Mouse (Mus musculus) liver, embryonic 16.5 days (tissue): ENCODE measurements around the gene Abtb1. TPM values are rescaled to one million over a fixed set of nuclear protein-coding genes. Genes with fewer than 3 reads are reported as not detected.

ENCODE experiments used
- ATAC-seq: fragments of 200-750 bp; cut with Nextera tagmentation; 2 replicates; pipeline ENCODE4 v1.8.0; 2017; ENCODE audit warnings: low read depth, mild to moderate bottlenecking, moderate number of reproducible peaks, moderate library complexity
- H3K27ac ChIP-seq: fragments of 300-500 bp; sonication (generic); 2 replicates; pipeline ENCODE4 v1.5.1; 2014; ENCODE audit warnings: mild to moderate bottlenecking, low read length
- H3K27me3 ChIP-seq: fragments of 300-500 bp; sonication (generic); 2 replicates; pipeline ENCODE4 v1.6.1; 2014; ENCODE audit warnings: low read depth, low read length, mixed read lengths; ENCODE audit not compliant: control insufficient read depth, insufficient read depth
- H3K36me3 ChIP-seq: fragments of 300-500 bp; sonication (generic); 2 replicates; pipeline ENCODE4 v1.6.1; 2014; ENCODE audit warnings: mild to moderate bottlenecking; ENCODE audit not compliant: control insufficient read depth, insufficient read depth
- H3K4me1 ChIP-seq: fragments of 300-500 bp; sonication (generic); 2 replicates; pipeline ENCODE4 v1.6.1; 2014; ENCODE audit warnings: low read depth, low read length, mixed read lengths; ENCODE audit not compliant: control insufficient read depth
- H3K4me2 ChIP-seq: fragments of 300-500 bp; sonication (generic); 2 replicates; pipeline ENCODE4 v1.6.1; 2014; ENCODE audit warnings: low read depth, low read length, mixed read lengths
- H3K4me3 ChIP-seq: fragments of 300-500 bp; sonication (generic); 2 replicates; pipeline ENCODE4 v1.5.1; 2014; ENCODE audit warnings: low read depth, mild to moderate bottlenecking, low read length
- H3K9ac ChIP-seq: fragments of 300-500 bp; sonication (generic); 2 replicates; pipeline ENCODE4 v1.6.1; 2014; ENCODE audit warnings: low read depth, low read length
- H3K9me3 ChIP-seq: fragments of 300-500 bp; sonication (generic); replicated peaks from 2 replicates; pipeline ENCODE4 v1.6.1; 2016; ENCODE audit warnings: low read length; ENCODE audit not compliant: control insufficient read depth
- WGBS: fragments of 180-500 bp; shearing (Covaris S2); extraction: QIAGEN DNeasy Blood & Tissue Kit; methylation state at CpG from one replicate; pipeline ENCODE4 v1.1.7; 2014; ENCODE audit not compliant: insufficient replicate concordance; 5-methylcytosine and 5-hydroxymethylcytosine counted together
- polyA plus RNA-seq: library from polyadenylated mRNA; unstranded; fragments of >200 nt; fragmentation: Nextera tagmentation; extraction: Ambion mirVana; gene quantifications from 2 replicates; pipeline ENCODE4 v1.2.1, GENCODE M21; 2015

Gene Abtb1
- polyA plus RNA-seq, 1 experiment from 2014 or later, result 65.2 TPM

DNA sequence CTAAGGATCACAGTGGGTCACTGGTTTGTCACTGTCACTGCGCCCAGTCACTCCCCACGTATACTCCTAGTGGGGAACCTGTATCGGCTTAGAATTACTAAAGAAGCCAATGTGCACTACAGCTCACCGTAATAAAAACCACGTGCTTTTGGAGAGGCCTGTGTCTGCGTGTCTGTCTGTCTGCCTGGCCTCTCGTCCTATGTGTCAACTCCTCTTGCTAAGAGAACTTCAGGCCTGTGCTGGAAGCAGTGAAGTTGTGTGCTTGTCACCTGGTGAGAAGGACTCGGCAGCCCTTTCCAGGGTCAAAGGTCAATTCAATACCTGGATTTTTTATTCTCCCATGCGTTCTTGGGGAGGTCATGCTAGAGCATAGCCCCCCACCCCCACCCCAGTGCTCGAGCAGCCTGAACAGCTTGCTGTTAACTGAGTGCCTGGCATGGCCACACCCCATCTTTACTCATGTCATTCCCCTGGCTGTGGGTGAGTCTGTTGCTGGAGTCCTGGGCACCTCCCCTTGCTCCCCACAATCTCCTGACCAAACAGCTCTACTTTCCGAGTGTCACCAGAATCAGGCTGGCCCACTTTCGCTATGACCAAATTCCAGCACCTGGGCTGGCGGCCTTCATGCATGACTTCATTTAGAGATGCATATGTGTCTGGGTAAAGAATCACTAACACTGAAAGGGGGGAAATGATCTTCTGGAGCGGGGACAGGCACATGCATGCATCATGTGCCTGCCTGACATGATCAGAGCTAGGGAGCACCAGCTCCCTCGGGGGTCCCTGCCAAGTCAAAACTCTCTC is 13.4 kb downstream of the Abtb1 start:
- no peak for ATAC-seq
- H3K9me3 ChIP-seq, result no peaks in the 10 kb centered on the region
- H3K4me1 ChIP-seq, result peaks cover 19% of the 10 kb centered on the region
- WGBS, result 59% methylated on average over 15 of the region's 15 CpGs
- no peak overlapping the region for H3K27ac ChIP-seq
- H3K36me3 ChIP-seq, result peaks cover 4% of the 10 kb centered on the region; the same call in 1 of the 2 replicates
- no peak overlapping the region for H3K4me3 ChIP-seq
- H3K4me2 ChIP-seq, result no peak overlapping the region
- no peak overlapping the region for H3K9ac ChIP-seq
- no peaks in the 10 kb centered on the region for H3K27me3 ChIP-seq

DNA sequence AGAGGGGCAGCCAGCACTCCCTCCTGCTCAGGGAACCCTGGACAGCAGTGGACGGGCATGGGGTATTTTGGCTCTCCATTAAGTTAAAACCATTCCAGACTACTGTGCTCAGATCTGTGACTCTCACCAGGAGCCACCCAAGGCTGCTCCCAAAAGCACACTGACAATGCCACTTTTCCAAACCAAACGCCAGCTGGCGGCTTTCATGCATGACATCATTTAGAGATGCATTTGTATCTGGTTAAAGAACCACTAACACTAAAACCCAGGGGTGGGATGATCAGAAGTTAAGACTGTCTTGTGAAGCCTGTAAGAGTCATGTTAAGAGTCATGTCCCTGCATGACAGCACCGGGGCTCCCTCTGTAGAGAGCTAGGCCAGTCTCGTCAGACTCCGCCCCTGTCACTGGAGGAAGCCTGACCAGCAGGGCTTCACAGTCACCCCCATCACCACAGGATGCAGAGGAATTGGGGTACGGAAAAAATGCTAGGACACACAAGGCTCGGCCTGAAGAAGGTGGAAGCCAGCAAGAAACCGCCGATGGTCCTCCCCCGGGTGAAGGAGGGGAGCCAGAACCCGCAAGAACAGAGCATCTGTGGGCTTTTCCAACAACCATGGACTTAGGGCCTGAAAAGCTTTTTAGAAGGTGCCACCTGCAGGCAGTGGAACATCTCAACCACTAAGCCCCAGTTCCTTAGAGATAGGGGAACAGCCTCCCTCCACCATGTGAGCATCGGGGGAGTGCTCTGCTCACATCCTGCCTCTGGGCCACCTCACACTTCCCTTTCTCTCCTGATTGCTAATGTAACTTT is 14.2 kb downstream of the Abtb1 start:
- Histone ChIP-seq H3K36me3 (peaks cover 6% of the 10 kb centered on the region; the same call in 1 of the 2 replicates), H3K4me1 (peaks cover 13% of the 10 kb centered on the region), H3K9me3 (no peaks in the 10 kb centered on the region), H3K27ac (no peak overlapping the region; the same call in 1 of the 2 replicates), H3K4me3 (no peak overlapping the region), H3K4me2 (no peak overlapping the region), H3K27me3 (no peaks in the 10 kb centered on the region), H3K9ac (no peak overlapping the region)
- WGBS, result 50% methylated on average over 13 of the region's 13 CpGs
- no peak for ATAC-seq

DNA sequence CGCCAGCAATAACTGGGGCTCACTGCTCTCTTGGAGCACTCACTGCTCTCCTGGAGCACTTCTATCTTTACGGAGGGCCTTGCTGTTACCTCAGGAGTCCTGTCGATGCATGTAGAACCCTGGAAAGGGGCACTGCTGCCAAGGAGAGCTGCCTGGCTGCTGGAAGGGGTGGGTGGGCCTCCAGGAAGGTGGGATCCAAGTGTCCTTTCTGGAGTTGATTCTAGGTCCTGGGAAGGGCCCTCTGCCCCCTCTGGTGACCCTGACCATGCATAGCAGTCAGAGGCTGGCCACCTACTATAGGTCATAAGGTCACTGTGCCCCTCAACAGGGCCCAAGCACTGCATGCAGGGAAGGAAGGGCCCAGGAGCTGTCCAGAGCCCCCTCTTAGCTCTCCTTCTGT is 14.8 kb downstream of the Abtb1 start:
- Histone ChIP-seq H3K4me2 (no peak overlapping the region), H3K27ac (no peak overlapping the region; the same call in 1 of the 2 replicates), H3K9ac (no peak overlapping the region), H3K9me3 (no peaks in the 10 kb centered on the region), H3K4me3 (no peak overlapping the region), H3K4me1 (peaks cover 10% of the 10 kb centered on the region), H3K36me3 (peaks cover 8% of the 10 kb centered on the region; the same call in 1 of the 2 replicates), H3K27me3 (no peaks in the 10 kb centered on the region)
- WGBS, result 80% methylated on average over 3 of the region's 3 CpGs
- ATAC-seq, result no peak

DNA sequence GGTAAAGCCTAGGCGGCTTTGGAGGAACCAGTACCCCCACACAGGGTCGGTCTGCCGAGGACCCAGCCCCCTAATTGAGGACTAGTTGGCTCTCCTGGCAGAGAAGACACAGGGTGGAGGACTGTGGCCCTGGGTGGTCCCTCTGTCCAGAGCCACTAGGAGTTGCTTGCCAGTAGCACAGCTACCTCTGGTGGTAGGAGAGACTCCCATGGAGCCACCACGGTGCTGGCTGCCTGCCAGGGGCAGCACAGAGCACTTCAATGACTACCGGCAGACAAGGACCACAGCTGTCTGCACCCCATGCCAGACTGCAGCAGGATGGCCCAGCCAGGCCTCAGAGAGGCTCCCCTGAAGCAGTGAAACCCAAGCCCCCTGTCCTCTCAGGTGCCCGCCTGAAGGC is 15.2 kb downstream of the Abtb1 start:
- no peaks in the 10 kb centered on the region for H3K9me3 ChIP-seq
- ATAC-seq, result peak; percentile 47
- H3K27me3 ChIP-seq, result no peaks in the 10 kb centered on the region
- no peak overlapping the region for H3K4me2 ChIP-seq
- no peak overlapping the region for H3K9ac ChIP-seq
- no peak overlapping the region for H3K27ac ChIP-seq
- peaks cover 7% of the 10 kb centered on the region for H3K4me1 ChIP-seq
- 44% methylated on average over 6 of the region's 6 CpGs for WGBS
- H3K36me3 ChIP-seq, result peaks cover 8% of the 10 kb centered on the region; the same call in 1 of the 2 replicates
- no peak overlapping the region for H3K4me3 ChIP-seq

DNA sequence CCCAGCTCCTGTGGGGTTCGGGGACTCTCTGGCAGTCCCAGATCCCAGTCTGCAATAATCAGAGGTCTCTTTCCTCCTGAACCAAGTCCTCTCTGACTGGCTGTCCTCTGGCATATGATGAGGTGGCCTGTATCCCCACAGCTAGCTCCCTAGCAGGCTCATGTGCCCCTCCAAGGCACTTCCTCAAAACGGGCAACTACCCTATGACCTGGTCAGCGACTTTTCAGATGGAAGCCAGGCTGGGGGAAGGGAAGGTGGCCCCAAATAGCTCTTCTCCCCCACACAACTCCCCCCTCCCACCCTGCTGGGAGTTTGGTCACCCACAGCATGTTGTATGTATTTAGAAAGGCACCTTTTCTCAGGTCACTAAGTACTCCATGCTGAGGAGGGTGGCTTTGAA is 15.7 kb downstream of the Abtb1 start:
- WGBS, result 35% methylated on average over 3 of the region's 3 CpGs
- Histone ChIP-seq H3K9me3 (no peaks in the 10 kb centered on the region), H3K4me3 (no peak overlapping the region), H3K27ac (no peak overlapping the region), H3K9ac (no peak overlapping the region), H3K4me1 (peaks cover 4% of the 10 kb centered on the region; the same call in 1 of the 2 replicates), H3K4me2 (no peak overlapping the region), H3K27me3 (no peaks in the 10 kb centered on the region), H3K36me3 (peaks cover 8% of the 10 kb centered on the region; the same call in 1 of the 2 replicates)
- no peak for ATAC-seq

DNA sequence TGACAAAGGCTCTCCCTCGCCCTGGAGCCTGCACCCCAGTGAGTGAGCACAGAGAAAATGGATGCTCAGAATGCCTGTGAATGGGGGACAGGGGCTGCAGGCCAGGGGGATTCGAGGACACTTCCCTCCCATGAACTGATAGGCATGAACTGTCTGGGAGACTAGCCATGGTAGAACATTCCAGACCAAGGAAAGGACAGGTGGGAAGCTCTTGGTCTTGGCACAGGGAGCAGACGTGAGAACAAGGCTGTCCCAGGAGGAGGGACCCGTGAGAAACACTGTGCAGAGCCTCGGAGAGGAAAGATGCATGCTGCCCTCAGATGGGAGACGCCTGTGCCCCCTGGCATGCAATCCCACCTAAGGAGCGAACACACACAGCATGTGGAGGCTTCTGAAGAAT is 17.6 kb downstream of the Abtb1 start:
- 64% methylated on average over 7 of the region's 7 CpGs for WGBS
- Histone ChIP-seq H3K9ac (no peak overlapping the region), H3K27ac (no peak overlapping the region), H3K36me3 (peaks cover 8% of the 10 kb centered on the region; the same call in 1 of the 2 replicates), H3K4me3 (no peak overlapping the region), H3K27me3 (no peaks in the 10 kb centered on the region), H3K9me3 (no peaks in the 10 kb centered on the region), H3K4me1 (peaks cover 4% of the 10 kb centered on the region; the same call in 1 of the 2 replicates), H3K4me2 (no peak overlapping the region)
- ATAC-seq, result no peak

DNA sequence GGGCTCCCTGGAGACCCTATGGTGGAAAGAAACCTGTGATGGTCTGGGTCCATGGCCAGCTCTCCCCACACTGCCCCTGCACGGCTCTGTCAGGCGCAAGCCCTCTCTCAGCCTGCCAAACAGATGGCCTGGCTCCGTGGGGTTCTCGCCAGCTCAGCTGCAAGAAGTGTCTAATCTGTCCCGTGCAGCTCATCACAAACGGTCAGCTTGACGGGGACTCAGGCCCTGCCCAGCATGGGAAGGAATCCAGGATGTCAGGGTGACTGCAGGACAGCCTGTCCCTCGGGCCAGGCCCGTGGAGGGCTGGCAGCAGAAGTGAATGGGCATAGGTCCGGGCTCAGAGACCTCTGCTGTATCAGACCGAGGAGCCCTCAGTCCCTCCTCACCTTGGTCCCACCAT is 19.9 kb downstream of the Abtb1 start:
- no peak for ATAC-seq
- H3K27ac ChIP-seq, result no peak overlapping the region
- H3K9me3 ChIP-seq, result no peaks in the 10 kb centered on the region
- no peak overlapping the region for H3K4me2 ChIP-seq
- H3K4me3 ChIP-seq, result no peak overlapping the region
- no peak overlapping the region for H3K9ac ChIP-seq
- H3K36me3 ChIP-seq, result peaks cover 15% of the 10 kb centered on the region
- WGBS, result 78% methylated on average over 11 of the region's 11 CpGs
- no peaks in the 10 kb centered on the region; the same call in 1 of the 2 replicates for H3K4me1 ChIP-seq
- H3K27me3 ChIP-seq, result no peaks in the 10 kb centered on the region

DNA sequence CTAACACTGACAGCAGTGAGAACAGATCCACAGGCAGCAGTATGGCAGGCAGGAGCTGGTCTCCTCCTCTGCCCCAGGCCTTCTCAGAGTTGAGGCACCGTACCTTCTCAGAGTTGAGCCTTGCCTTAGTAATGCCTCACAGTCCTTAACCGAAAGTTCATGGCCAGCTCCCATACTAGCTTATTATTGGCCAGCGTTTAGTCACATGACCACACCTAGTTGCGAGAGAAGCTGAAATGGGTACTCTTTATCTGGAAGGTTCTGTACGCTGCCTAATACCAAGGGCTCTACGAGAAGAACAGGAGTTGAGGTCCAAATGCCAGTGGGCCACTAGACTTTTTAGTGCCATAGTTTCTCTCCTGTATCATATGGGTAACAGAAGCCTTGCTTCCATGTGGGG is 20.5 kb downstream of the Abtb1 start:
- WGBS, result 85% methylated on average over 6 of the region's 6 CpGs
- H3K9ac ChIP-seq, result no peak overlapping the region
- H3K4me2 ChIP-seq, result no peak overlapping the region
- no peaks in the 10 kb centered on the region for H3K27me3 ChIP-seq
- no peaks in the 10 kb centered on the region; the same call in 1 of the 2 replicates for H3K4me1 ChIP-seq
- no peak overlapping the region; the same call in 1 of the 2 replicates for H3K27ac ChIP-seq
- ATAC-seq, result no peak
- peaks cover 15% of the 10 kb centered on the region for H3K36me3 ChIP-seq
- no peak overlapping the region for H3K4me3 ChIP-seq
- H3K9me3 ChIP-seq, result no peaks in the 10 kb centered on the region
